Mouse (Mus musculus): ENCODE results near the gene Sult2b1. TPM values are rescaled to one million over a fixed set of nuclear protein-coding genes. Genes with fewer than 3 reads are reported as not detected.

The Sult2b1 gene
- polyA plus RNA-seq, 1 experiment from 2014 or later, result 6.6 TPM

GRCm38 (mm10) chr7:45820913-45821312 is 36.4 kb upstream of the Sult2b1 start:
- Histone ChIP-seq H3K9ac (ENCODE audit: low read depth, low read length) (no peak overlapping the region), H3K9me3 (ENCODE audit: control insufficient read depth, low read length) (no peaks in the 10 kb centered on the region), H3K4me3 (ENCODE audit: low read length) (no peak overlapping the region), H3K4me2 (ENCODE audit: low read length) (no peak overlapping the region), H3K36me3 (ENCODE audit: control insufficient read depth, insufficient read depth, low read length) (peaks cover 15% of the 10 kb centered on the region), H3K27ac (ENCODE audit: low read depth, low read length) (no peak overlapping the region), H3K4me1 (ENCODE audit: control insufficient read depth, insufficient read depth, low read depth, low read length) (peaks cover 1% of the 10 kb centered on the region; the same call in 1 of the 2 replicates), H3K27me3 (replicated peaks; ENCODE audit: control insufficient read depth, insufficient read depth, low read length) (no peaks in the 10 kb centered on the region)
- ATAC-seq, result no peak

- Histone ChIP-seq H3K27me3 (replicated peaks; ENCODE audit: control insufficient read depth, insufficient read depth, low read length) (no peaks in the 10 kb centered on the region), H3K36me3 (ENCODE audit: control insufficient read depth, insufficient read depth, low read length) (peaks cover 4% of the 10 kb centered on the region; the same call in 1 of the 2 replicates), H3K4me3 (ENCODE audit: low read length) (no peak overlapping the region), H3K4me1 (ENCODE audit: control insufficient read depth, insufficient read depth, low read depth, low read length) (peaks cover 11% of the 10 kb centered on the region), H3K9ac (ENCODE audit: low read depth, low read length) (0 out of 2 replicates have a peak overlapping the region, but pooled peaks have one; percentile 27), H3K4me2 (ENCODE audit: low read length) (peak overlapping the region; percentile 34), H3K27ac (ENCODE audit: low read depth, low read length) (no peak overlapping the region), H3K9me3 (ENCODE audit: control insufficient read depth, low read length) (no peaks in the 10 kb centered on the region)
- no peak for ATAC-seq
- 9% methylated on average over 25 of the region's 25 CpGs for WGBS
These were observed 35.4 kb upstream of the Sult2b1 start for GRCm38 (mm10) chr7:45819843-45820242.

GRCm38 (mm10) chr7:45815984-45816351 is 31.5 kb upstream of the Sult2b1 start:
- H3K9ac ChIP-seq (ENCODE audit: low read depth, low read length), result no peak overlapping the region
- ATAC-seq, result no peak
- no peak overlapping the region for H3K4me3 ChIP-seq (ENCODE audit: low read length)
- peaks cover 17% of the 10 kb centered on the region for H3K36me3 ChIP-seq (ENCODE audit: control insufficient read depth, insufficient read depth, low read length)
- H3K27me3 ChIP-seq (replicated peaks; ENCODE audit: control insufficient read depth, insufficient read depth, low read length), result no peaks in the 10 kb centered on the region
- no peak overlapping the region for H3K4me2 ChIP-seq (ENCODE audit: low read length)
- peak overlapping the region; percentile 72; the same call in 1 of the 2 replicates for H3K27ac ChIP-seq (ENCODE audit: low read depth, low read length)
- WGBS, result 44% methylated on average over 2 of the region's 2 CpGs
- peaks cover 25% of the 10 kb centered on the region for H3K4me1 ChIP-seq (ENCODE audit: control insufficient read depth, insufficient read depth, low read depth, low read length)
- no peaks in the 10 kb centered on the region for H3K9me3 ChIP-seq (ENCODE audit: control insufficient read depth, low read length)

GRCm38 (mm10) chr7:45815323-45815983 is 31.0 kb upstream of the Sult2b1 start:
- Histone ChIP-seq H3K27ac (ENCODE audit: low read depth, low read length) (peak overlapping the region; percentile 72), H3K27me3 (replicated peaks; ENCODE audit: control insufficient read depth, insufficient read depth, low read length) (no peaks in the 10 kb centered on the region), H3K9ac (ENCODE audit: low read depth, low read length) (peak overlapping the region; percentile 35), H3K36me3 (ENCODE audit: control insufficient read depth, insufficient read depth, low read length) (peaks cover 22% of the 10 kb centered on the region), H3K9me3 (ENCODE audit: control insufficient read depth, low read length) (no peaks in the 10 kb centered on the region), H3K4me2 (ENCODE audit: low read length) (peak overlapping the region; percentile 61), H3K4me1 (ENCODE audit: control insufficient read depth, insufficient read depth, low read depth, low read length) (peaks cover 25% of the 10 kb centered on the region), H3K4me3 (ENCODE audit: low read length) (peak overlapping the region; percentile 40; the same call in 1 of the 2 replicates)
- WGBS, result 37% methylated on average over 10 of the region's 10 CpGs
- ATAC-seq, result no peak

- peaks cover 28% of the 10 kb centered on the region for H3K36me3 ChIP-seq (ENCODE audit: control insufficient read depth, insufficient read depth, low read length)
- peak overlapping the region; percentile 72 for H3K27ac ChIP-seq (ENCODE audit: low read depth, low read length)
- H3K4me3 ChIP-seq (ENCODE audit: low read length), result peak overlapping the region; percentile 40
- peaks cover 25% of the 10 kb centered on the region for H3K4me1 ChIP-seq (ENCODE audit: control insufficient read depth, insufficient read depth, low read depth, low read length)
- no peaks in the 10 kb centered on the region for H3K27me3 ChIP-seq (replicated peaks; ENCODE audit: control insufficient read depth, insufficient read depth, low read length)
- ATAC-seq, result no peak
- H3K9ac ChIP-seq (ENCODE audit: low read depth, low read length), result peak overlapping the region; percentile 33; the same call in 1 of the 2 replicates
- 1% methylated on average over 5 of the region's 5 CpGs for WGBS
- H3K9me3 ChIP-seq (ENCODE audit: control insufficient read depth, low read length), result no peaks in the 10 kb centered on the region
- peak overlapping the region; percentile 61 for H3K4me2 ChIP-seq (ENCODE audit: low read length)
These were observed 30.4 kb upstream of the Sult2b1 start for GRCm38 (mm10) chr7:45814841-45815240.

- Histone ChIP-seq H3K4me3 (ENCODE audit: low read length) (peak within 1 kb of the TSS; percentile 98), H3K27me3 (replicated peaks; ENCODE audit: control insufficient read depth, insufficient read depth, low read length) (no peaks in the 10 kb centered on the region), H3K36me3 (ENCODE audit: control insufficient read depth, insufficient read depth, low read length) (peaks cover 36% of the 10 kb centered on the region), H3K9me3 (ENCODE audit: control insufficient read depth, low read length) (no peaks in the 10 kb centered on the region), H3K9ac (ENCODE audit: low read depth, low read length) (peak within 1 kb of the TSS; percentile 100), H3K27ac (ENCODE audit: low read depth, low read length) (peak within 1 kb of the TSS; percentile 100), H3K4me2 (ENCODE audit: low read length) (peak within 1 kb of the TSS; percentile 77), H3K4me1 (ENCODE audit: control insufficient read depth, insufficient read depth, low read depth, low read length) (peaks cover 25% of the 10 kb centered on the region)
- peak; percentile 99 for ATAC-seq
- WGBS, result under 1% methylated on average over 66 of the region's 92 CpGs
These were observed 29.6 kb upstream of the Sult2b1 start, which contains the start of gene Cyth2 for GRCm38 (mm10) chr7:45813787-45814779. Cyth2 (minus strand) TSS chr7:45814581.

- Histone ChIP-seq H3K9ac (ENCODE audit: low read depth, low read length) (peak overlapping the region; percentile 100), H3K36me3 (ENCODE audit: control insufficient read depth, insufficient read depth, low read length) (peaks cover 46% of the 10 kb centered on the region), H3K27ac (ENCODE audit: low read depth, low read length) (peak overlapping the region; percentile 100; the same call in 1 of the 2 replicates), H3K9me3 (ENCODE audit: control insufficient read depth, low read length) (no peaks in the 10 kb centered on the region), H3K27me3 (replicated peaks; ENCODE audit: control insufficient read depth, insufficient read depth, low read length) (no peaks in the 10 kb centered on the region), H3K4me2 (ENCODE audit: low read length) (peak overlapping the region; percentile 77), H3K4me1 (ENCODE audit: control insufficient read depth, insufficient read depth, low read depth, low read length) (peaks cover 25% of the 10 kb centered on the region), H3K4me3 (ENCODE audit: low read length) (peak overlapping the region; percentile 98)
- 82% methylated on average over 8 of the region's 8 CpGs for WGBS
- no peak for ATAC-seq
These were observed 28.5 kb upstream of the Sult2b1 start for GRCm38 (mm10) chr7:45812921-45813320.

- Histone ChIP-seq H3K9ac (ENCODE audit: low read depth, low read length) (no peak overlapping the region), H3K4me1 (ENCODE audit: control insufficient read depth, insufficient read depth, low read depth, low read length) (peaks cover 12% of the 10 kb centered on the region), H3K27me3 (replicated peaks; ENCODE audit: control insufficient read depth, insufficient read depth, low read length) (no peaks in the 10 kb centered on the region), H3K36me3 (ENCODE audit: control insufficient read depth, insufficient read depth, low read length) (peaks cover 60% of the 10 kb centered on the region), H3K4me2 (ENCODE audit: low read length) (no peak overlapping the region), H3K4me3 (ENCODE audit: low read length) (no peak overlapping the region), H3K9me3 (ENCODE audit: control insufficient read depth, low read length) (no peaks in the 10 kb centered on the region), H3K27ac (ENCODE audit: low read depth, low read length) (no peak overlapping the region)
- WGBS, result 75% methylated on average over 14 of the region's 14 CpGs
- ATAC-seq, result no peak
These were observed 25.0 kb upstream of the Sult2b1 start for GRCm38 (mm10) chr7:45809276-45810075.

All from hindbrain, embryonic 16.5 days (tissue).